Mouse (Mus musculus): ENCODE data around the gene Dapk3. TPM values are rescaled to one million over a fixed set of nuclear protein-coding genes. Genes with fewer than 3 reads are reported as not detected.

The Dapk3 gene
- total RNA-seq (2021) = 10 to 100 TPM; 53.4 to 63.6 TPM
- long read RNA-seq, experiment 1, transcript Dapk3-202 (9 exons, 1,730 nt) = major isoform, 64 of 92 reads
- long read RNA-seq, experiment 1, partial matches to known transcripts = 5 of 92 reads
- long read RNA-seq, experiment 1, other reads (novel, unspliced or antisense) = 18 of 92 reads
- long read RNA-seq, experiment 2, transcript Dapk3-202 (9 exons, 1,730 nt) = major isoform, 90 of 134 reads
- long read RNA-seq, experiment 2, transcript Dapk3-201 (9 exons, 1,676 nt) = minor isoform, 8 of 134 reads
- long read RNA-seq, experiment 2, partial matches to known transcripts = 4 of 134 reads
- long read RNA-seq, experiment 2, other reads (novel, unspliced or antisense) = 30 of 134 reads

DNA sequence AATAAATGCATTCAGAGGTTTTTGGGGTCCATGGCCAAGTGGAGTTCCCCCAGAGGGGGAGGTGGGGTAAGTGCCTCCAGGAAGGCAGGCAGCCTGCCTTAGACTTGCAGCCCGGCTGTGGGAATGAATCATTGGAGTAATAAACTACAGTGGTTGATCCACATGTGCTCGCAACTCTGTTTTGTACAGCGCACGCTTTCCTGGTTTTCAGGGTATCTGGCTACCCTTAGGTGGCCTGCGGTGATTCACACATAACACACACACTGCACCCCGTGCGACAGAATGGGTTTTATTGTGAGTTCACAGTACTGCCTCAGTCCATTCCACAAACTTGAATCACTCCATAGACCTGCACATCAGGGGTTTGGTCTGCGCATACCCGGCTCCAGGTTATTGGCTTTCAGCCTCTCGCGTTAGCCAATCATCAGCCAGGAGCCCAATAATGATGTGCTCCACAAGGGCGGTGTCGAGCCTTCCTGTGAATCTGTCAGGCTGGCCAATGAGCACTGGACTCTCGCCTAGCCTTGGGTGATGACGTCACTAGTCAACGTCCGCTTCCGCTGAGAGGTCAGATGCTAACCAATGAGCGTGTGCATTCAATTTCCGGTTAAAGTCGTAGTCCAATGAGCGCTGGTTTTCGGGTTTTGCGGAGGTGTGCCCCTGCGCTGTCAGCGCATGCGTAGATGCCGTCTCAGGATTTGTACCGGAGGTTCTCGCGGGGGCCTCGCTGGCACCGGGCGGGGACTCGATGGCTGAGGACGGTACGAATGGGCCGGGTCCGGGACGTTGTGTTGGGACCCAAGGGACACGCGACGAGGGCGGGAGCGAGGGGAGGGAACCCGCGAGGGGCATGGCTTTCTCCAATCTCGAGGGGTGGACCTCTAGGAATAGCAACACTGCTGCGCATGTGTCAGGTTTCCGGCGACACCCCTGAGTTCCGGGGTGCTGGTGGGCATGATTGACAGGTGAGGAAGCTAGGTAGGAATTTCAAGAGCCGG lies at the start of gene Dapk3:
TSS of gene Dapk3 (plus strand) at position 670 of the 998 bp plus-strand sequence.
- DNase-seq (ENCODE audit: low spot score in 2 of 2) = peak; percentile 85 to 91

DNA sequence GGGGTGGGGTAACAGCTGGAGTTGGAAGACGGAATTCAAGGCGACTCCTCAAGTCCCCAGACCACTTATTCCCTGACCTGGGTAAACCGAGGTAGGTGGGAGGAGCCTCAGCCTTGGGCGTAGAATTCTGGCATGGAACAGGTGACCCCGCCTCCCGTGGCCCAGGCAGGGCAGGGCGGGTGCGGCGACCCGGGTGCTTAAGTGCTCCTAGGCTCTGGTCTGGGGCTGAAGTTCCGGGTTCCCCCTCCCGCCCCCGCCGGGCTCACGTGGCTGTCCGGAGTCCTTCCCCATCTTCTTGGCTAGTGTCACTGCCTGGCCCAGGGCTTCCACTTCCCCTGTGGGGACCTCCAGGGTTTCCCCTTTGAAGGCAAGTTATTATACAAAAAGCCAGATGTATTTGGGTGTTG lies 48.6 kb upstream of the Dapk3 start:
- DNase-seq (ENCODE audit: low spot score in 2 of 2) = no peak

DNA sequence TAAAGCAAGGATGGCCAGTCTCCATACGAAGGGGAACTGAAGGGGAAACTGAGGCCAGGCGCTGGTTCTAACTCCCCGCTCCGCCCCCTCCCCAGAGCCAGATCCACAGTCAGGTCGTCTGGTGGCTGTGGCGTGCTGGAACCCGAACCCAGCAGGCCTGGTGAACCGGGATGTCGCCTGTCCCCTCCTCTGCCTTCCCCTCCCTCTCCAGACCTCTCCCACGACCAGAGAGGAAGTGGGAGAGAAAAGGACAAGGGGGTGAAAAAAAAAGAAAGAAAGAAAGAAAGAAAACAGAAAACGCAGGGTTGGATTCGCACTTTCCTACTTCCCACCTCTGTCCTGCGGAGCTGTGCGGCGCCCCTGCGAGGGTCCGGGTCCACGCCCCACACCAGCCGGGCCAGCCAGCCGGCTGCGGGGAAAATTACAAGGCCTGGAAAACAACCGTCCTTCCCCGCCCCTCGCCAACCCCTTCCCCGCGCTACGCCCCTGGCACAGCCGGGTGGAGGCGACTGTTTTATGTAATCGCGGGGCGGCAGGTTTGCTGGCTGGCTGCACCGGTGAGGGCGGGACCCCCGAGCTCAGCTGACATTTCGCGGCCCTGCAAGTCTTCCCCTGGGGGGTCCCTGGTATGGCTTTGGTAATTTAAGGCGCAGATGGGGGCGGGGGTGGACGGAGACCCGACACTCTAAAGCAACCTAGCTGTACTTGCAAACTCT lies 47.7 kb upstream of the Dapk3 start, which contains the start of gene Zbtb7a:
TSS of gene Zbtb7a (plus strand) at position 255 of the 716 bp plus-strand sequence.
- DNase-seq (ENCODE audit: low spot score in 2 of 2) = no peak

DNA sequence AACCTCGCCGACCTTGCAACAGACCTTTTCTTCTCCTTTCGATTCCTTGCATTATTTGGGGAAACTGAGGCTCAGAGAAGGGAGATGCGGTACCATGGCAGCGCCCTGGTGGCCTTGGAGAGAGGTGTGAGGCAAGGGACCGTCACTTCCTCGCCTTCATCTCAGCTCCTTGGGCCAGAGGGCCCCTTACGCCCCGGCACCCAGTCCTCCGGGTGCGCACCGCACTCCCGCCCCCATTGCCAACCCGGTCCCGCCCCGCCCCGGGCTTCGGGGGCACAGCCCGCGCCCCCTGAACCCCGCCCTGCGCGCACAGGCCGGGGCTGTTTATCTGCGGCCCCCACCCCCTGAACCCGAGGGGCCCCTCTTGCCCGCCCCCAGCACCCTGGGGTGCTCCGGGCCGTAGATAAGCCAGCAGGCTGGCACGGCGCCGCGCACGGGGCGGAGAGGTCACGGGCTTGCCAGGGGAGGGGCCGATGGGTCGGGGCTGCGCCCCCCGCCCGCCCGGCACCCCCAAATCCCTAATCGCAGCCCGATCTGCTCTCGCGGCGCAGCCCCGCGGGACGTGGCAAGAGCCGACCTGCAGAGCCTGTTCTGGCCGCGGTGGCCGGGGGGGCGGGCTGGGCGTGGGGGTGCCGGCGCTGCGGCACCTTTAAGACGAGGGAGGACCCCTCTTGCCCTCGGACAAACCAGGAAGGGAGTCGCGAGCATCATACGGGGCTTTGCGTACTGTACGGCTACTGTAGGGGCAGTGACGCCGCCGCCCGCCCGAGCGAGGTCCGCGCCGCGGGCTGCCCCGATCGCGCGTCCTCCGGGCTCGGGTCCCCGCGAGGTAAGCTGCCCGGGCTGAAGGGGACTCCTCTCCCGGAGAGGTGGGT lies 46.7 kb upstream of the Dapk3 start:
- DNase-seq (ENCODE audit: low spot score in 2 of 2) = peak in 1 of 2 experiments; percentile 63

DNA sequence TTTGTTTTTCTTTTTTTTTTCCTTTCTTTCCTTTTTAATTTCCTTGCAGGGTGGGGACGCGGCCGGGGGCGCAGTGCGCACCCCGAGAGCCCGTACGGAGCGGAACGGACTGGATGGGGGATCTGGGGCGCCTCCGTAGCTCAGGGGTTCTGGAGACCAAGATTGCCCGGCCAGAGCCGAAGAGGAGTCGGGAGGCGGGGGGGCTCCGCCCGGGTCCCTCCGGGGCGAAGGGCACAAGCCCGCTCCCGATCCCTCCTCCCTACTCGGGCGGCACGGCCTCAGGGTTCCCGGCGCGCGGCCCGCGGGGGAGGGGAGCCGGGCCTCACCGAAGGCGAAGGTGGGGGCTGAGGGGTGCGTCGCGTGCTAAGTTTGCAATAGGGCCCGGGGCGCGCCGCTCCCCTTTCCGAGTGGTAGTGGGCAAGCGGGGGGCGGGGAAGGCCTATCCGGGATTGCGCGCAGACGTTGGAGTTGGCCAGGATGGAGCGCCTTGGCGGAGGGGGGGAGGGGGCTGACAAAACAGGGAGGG lies 46.0 kb upstream of the Dapk3 start:
- DNase-seq (ENCODE audit: low spot score in 2 of 2) = peak; percentile 63 to 72

DNA sequence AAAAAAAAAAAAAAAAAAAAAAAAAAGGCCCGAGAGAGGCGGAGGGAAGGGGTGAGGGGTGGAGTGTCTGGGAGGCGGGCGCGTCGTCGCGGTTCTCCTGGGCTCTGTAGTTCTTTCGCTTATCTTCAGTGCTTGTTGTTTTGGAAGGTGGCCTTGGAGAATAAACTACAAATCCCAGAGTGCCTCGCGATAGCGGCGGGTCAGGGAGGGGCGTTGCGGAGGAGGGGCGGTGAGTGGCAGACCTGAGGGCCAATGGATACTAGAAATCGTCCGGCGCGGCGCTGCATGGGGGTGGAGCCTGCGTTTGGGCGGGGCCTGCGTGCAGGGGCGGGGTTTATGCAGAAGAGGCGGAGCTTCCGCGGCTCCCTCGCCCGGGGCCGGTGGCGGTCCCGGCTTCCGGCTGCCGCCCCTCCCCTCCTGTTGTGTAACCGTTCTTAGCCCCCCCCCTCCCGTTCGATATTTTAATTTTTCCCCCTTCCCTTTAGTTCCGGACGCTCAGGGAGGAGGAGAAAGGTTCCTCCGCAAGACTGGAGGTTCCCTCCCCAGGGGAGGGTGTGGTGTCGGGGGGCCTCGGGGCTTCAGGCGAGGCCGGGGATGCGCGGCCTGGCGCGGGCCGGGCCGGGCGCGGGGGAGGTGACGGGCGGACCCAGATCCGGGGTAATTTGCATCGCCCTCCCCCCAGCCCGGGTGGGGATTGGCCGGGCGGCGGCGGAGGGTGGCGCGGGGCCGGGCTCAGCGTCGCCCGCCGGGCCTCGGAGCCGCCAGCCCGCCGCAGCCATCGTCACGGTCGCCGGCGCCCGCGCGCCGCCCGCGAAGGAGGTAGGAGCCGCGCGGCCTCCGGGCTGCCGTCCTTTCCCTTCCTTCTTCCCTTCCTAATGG lies 45.3 kb upstream of the Dapk3 start:
- peak; percentile 99 for DNase-seq (ENCODE audit: low spot score in 2 of 2)

DNA sequence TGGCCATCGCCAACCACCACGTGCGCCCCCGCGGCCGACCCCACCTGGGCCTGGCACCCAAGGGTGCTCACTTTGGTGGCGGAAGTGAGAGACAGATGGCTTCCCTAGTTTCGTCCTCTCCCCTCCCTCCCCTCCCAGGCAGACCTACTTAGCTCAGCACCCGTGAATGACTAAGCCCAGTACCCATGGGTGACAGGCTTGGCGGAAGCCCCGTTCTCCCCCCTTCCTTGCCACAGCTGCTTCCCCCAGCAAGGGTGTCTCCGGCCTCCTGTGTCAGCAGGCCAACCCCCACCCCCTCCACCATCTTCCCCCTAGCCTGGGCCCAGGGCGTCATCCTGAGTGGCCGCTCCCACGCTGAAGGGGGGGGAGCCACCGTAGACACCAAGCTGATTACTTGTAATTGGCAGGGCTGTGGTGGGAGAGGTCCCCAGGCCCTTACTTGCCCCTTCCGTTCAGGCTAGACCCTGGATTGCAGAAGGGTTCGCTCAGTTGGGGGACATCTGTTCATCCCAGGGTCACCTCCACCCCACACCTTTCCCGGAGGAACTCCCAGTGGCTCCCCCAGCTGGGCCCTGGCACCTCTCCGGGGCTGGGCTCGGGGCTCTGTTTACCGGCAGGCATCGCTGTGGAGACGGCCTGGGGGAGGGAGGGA lies 44.5 kb upstream of the Dapk3 start:
- DNase-seq (ENCODE audit: low spot score in 2 of 2) = no peak

DNA sequence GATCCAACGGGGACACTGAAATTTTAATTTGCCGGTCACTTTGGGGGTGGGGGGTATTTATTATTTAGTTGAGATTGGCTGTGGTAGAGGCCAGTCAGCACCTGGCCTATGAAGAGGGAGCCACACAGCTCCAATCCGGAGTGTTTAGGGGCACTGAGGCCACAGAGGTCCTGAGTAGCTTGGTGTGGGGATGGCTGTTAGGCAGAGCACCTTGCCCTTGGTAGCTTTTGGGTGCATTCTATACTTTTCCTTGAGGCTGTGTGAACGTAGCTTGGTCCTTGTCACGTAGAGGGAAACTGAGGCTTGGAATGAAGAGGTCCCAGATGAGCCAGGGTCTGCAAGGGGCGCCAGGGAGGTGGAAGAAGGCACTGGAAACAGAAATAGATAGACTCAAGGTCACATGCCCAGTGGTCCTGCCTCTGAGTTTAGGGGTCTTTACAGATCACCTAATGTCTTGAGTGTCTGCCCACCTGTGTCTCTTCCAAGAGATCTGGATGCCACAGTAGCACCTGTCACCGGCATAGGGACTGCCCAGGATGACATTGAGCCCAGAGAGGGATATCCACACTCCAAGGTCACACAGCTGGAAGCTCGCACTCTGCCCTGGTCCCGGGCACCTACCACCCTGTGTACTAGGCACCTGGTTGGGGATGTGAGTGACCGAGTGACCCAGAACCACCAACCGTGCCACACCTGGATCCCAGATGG lies 43.8 kb upstream of the Dapk3 start:
- DNase-seq (ENCODE audit: low spot score in 2 of 2) = no peak

DNA sequence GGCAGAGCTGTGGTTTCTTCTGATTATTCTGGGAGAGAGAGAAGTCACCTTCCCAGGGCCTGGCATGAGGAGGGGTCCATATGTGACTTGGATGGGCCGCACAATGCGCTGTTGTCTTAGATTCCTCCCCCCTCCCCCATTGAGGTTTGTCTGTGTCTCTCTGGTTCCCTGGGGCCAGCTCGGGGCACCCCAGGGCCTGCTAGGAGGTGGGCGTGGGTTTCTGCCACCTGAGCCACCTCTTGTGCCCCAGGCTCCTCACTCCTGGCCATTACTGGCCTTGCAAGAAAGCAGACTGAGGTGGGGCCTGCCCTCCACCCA lies 43.3 kb upstream of the Dapk3 start:
- no peak for DNase-seq (ENCODE audit: low spot score in 2 of 2)

DNA sequence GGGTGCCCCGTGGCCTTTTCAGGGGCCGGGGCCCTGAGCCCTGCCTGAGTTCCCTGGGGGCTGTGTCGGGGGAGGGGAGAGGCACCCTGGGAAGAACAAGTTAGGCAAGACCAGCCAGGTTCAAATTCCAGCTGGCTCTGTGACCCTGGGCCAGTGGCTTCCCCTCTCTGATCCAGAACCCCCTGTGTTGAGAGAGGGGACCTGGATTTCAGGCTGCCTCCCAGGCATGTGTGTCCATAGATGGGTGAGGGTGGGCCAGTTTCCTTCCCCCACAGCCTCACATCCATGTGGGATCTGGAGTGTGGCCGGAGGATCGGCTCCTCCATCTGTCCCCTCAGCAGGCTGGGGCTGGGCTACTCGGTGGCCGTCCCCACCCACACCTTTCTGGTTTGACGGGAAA lies 42.8 kb upstream of the Dapk3 start:
- no peak for DNase-seq (ENCODE audit: low spot score in 2 of 2)

DNA sequence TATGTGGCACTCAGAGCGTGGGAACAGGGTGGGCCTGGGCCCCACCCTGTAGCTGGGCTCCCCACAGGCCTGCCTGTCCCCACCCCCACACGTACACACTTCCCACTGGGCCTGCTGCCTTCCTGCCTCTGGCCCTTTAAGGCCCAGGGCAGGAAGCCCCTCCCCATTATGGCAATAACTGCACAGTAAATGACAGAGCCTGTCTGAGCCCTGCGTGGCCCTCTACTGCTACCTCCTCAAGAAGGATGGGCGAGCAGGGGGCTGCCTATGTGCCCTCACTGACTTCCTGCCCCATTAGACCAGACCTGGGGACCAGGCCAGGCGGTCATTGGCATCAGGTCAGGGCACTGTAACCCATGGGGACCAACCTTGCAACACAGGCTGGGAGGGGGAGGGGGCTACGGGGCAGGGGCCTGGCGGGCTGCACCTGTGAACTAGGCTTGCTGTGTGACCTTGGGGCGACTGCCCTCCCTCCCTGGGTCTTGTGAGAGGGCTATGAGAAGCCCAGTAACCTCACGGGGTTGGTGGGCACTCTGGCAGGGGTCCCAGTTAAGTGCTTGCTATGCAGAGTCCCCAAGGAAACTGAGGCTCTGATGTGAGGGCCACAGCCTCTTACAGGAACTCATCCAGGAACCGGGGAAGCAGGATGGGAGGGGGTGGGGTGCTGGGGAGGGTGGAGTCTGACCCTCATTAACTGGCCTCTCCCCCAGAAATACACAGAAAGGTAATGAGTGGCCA lies 41.9 kb upstream of the Dapk3 start:
- no peak for DNase-seq (ENCODE audit: low spot score in 2 of 2)

DNA sequence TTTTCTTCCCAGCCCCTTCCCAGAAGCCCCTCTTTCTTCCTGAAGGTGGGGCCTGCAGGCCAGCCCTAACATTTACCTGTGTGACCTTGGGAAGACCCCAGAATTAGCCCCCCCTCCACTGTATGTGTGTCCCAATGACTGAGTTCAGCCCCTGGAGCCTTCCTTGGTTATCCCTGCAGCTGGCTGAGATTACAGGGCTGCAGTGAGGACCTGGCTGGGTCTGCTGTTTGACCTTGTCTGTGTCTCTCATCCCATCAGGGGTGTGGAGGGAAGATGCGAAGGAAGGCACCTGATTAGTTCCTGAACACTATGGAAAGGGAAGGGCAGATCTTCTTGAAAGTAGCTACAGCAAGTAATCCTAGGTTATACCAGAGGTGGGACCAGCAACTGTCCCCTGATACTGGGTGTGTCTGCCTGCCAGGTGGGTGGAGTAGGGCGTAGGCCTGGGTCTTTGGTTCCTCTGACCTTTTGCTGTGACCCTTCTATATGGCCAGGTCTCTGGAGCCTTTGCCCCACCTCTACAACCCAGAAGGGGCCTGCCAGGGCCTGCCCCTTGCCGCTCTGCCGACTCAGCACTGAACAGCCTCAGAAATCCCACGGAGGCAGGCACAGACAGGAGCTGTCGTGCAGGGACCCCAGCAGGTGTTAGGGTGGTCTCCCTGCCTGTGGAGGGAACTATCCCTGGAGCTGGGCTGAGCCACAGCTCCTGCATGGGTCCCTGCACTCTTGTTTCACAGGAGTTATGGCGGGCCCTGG lies 41.2 kb upstream of the Dapk3 start:
- DNase-seq (ENCODE audit: low spot score in 2 of 2) = no peak

DNA sequence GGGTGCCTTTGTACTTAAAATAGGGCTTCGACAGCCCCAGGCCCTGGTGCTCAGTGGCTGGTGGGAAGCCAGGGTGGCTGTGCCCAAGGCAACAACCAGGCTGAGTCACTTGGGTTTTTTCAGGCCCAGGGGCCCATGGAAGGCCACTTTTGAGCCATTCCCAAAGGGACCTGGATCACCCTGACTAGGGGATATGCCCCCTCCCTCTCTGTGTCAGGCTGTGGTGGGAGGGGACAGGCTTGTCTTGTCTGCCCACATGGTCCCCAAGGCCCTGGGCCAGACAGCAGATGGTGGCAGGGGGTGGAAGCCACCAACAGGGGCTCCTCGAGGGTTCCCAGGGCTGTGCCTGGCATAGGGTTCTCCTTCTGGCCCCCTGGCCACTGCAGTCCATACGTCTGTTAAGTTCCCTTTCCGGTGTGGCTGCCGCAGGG lies 40.2 kb upstream of the Dapk3 start:
- no peak for DNase-seq (ENCODE audit: low spot score in 2 of 2)

DNA sequence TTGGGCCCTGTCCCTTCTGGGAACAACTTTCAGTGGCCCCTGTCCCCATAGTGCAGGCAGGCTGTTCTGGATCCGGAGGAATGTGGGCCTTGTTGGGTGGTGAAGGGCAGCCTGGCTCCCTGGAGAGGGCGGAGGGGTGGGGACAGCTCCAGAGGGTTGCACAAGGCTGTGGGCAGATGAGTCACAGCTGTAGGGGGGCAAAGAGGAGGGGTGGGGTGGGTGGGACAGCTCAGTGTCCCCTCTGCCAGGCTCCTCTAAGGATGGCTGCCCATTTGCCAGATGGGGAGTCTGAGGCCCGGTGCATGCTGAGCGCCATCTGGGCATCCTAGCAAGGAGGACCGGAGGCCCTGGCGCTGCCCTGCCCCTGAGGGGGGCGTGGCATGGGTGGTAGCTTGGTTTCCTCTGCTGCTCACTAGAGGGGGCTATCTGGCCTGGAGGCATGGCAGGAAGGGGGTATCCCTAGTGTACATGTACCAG lies 39.6 kb upstream of the Dapk3 start:
- no peak for DNase-seq (ENCODE audit: low spot score in 2 of 2)

DNA sequence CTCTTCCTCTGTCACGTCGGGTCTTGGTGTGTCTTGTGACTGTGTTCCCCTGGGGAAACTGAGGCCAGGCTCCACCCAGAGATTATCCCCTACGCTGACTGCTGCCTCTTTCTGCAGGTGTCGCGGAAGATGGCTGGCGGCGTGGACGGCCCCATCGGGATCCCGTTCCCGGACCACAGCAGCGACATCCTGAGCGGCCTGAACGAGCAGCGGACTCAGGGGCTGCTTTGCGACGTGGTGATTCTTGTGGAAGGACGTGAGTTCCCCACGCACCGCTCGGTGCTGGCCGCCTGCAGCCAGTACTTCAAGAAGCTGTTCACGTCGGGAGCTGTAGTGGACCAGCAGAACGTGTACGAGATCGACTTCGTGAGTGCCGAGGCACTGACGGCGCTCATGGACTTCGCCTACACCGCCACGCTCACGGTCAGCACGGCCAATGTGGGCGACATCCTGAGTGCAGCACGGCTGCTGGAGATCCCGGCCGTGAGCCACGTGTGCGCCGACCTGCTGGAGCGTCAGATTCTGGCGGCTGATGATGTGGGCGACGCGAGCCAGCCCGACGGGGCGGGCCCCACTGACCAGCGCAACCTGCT lies 38.9 kb upstream of the Dapk3 start:
- no peak for DNase-seq (ENCODE audit: low spot score in 2 of 2)

DNA sequence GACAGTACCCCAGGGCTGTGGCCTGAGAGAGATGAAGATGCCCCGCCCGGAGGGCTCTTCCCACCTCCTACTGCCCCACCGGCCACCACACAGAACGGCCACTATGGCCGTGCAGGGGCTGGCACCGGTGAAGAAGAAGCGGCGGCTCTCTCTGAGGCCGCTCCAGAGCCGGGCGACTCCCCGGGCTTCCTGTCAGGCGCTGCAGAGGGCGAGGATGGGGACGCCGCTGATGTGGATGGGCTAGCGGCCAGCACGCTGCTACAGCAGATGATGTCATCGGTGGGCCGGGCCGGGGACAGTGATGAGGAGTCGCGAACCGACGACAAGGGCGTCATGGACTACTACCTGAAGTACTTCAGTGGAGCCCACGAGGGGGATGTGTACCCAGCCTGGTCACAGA lies 38.1 kb upstream of the Dapk3 start:
- no peak for DNase-seq (ENCODE audit: low spot score in 2 of 2)
